Mouse (Mus musculus): ENCODE data around the gene Nmb.

DNA sequence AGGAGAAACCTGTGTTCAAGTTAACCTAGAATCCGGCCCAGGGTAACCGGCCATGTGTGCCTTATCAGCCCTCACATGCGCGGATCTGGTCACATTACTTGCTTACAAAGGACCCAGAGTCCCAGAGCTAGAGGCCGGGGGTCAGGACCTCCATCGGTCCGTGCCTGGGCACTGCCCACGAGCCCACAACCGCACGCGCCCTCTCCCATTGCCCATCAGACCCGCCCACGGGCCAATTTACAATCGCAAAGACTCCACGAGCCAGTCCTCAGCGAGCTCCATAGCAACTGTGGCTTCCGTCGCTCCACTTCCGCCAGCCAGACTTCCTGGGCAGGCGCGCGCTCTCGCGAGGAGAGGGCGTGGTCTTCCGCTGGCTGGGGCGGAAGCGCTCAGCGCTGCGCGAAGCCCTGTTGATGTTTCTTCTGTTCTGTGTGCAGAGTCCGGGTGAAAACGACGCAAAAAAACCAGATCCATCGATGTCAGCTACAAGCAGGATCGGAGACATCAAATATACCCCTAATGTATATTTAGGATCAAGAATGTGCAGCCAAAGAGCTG is 3.9 kb downstream of the Nmb start, which contains the start of gene Wdr73:
- TF ChIP-seq GATA1 (IDR thresholded peaks at IDR 0.05; ENCODE audit: borderline replicate concordance, low read length) (no peak), FLI1 (IDR thresholded peaks at IDR 0.05; ENCODE audit: low read length) (peak; percentile 65; the same call in 1 of the 2 replicates)

Measured in megakaryocyte, embryonic 14.5 days (primary cell).